Mouse (Mus musculus) intestine, embryonic 14.5 days (tissue): ENCODE measurements at regions not wholly inside any gene's neighbourhood (a gene's known extent, or its start where the extent isn't known, plus 50 kb on each side); places are given as distances from the start of the nearest gene placed in this dataset.

ENCODE experiments used
- ATAC-seq: fragments of 200-750 bp; cut with Nextera tagmentation; replicated peaks from 2 replicates; pipeline ENCODE4 v1.8.0; 2017; ENCODE audit warnings: low read depth, moderate number of reproducible peaks, moderate TSS enrichment, moderate library complexity; ENCODE audit not compliant: low FRiP score, low TSS enrichment
- DNase-seq: peaks from one replicate; pipeline ENCODE4 v3.0.0-alpha.2; 2018; ENCODE audit warnings: low spot score
- H3K27ac ChIP-seq: fragments of 300-500 bp; sonication (generic); 2 replicates; pipeline ENCODE4 v1.5.1; 2014; ENCODE audit warnings: low read depth, mild to moderate bottlenecking, control low read depth
- H3K27me3 ChIP-seq: fragments of 300-500 bp; sonication (generic); replicated peaks from 2 replicates; pipeline ENCODE4 v1.6.1; 2014; ENCODE audit warnings: low read length, control low read depth; ENCODE audit not compliant: control insufficient read depth, insufficient read depth
- H3K36me3 ChIP-seq: fragments of 300-500 bp; sonication (generic); 2 replicates; pipeline ENCODE4 v1.6.1; 2014; ENCODE audit warnings: low read length, control low read depth; ENCODE audit not compliant: control insufficient read depth, insufficient read depth
- H3K4me1 ChIP-seq: fragments of 300-500 bp; sonication (generic); replicated peaks from 2 replicates; pipeline ENCODE4 v1.6.1; 2014; ENCODE audit warnings: low read length, control low read depth, mixed read lengths; ENCODE audit not compliant: control insufficient read depth, insufficient read depth
- H3K4me2 ChIP-seq: fragments of 300-500 bp; sonication (generic); 2 replicates; pipeline ENCODE4 v1.6.1; 2014; ENCODE audit warnings: low read length
- H3K4me3 ChIP-seq: fragments of 300-500 bp; sonication (generic); 2 replicates; pipeline ENCODE4 v1.5.1; 2014; ENCODE audit warnings: low read depth, low read length, control low read depth, mixed read lengths
- H3K9ac ChIP-seq: fragments of 300-500 bp; sonication (generic); 2 replicates; pipeline ENCODE4 v1.6.1; 2014; ENCODE audit warnings: mild to moderate bottlenecking, low read length
- H3K9me3 ChIP-seq: fragments of 300-500 bp; sonication (generic); 2 replicates; pipeline ENCODE4 v1.6.1; 2016; ENCODE audit warnings: low read length, control low read depth; ENCODE audit not compliant: control insufficient read depth
- WGBS: fragments of 180-500 bp; shearing (Covaris S2); extraction: QIAGEN DNeasy Blood & Tissue Kit; methylation state at CpG from one replicate; pipeline ENCODE4 v1.1.7; 2014; 5-methylcytosine and 5-hydroxymethylcytosine counted together

DNA sequence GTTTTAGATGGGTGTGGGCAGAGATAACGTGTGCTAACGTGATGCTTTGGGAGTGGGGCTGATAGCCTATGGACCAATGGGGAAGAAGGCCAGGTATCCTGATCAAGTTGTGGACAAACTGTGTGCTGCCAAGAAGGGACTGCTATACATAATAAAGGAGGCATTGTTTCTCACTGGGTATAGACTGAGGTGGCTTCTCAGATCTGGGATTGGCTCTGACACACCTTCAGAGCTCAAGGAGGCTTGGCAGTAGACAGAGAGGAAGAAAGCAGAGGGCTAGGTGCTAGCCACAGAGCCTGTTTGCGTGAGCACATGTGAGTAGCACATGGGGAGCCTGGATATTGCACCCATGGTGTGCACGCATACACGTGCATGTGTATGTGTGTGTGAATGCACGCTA, 205.1 kb upstream of the Sash1 start:
- 89% methylated on average over 6 of the region's 6 CpGs for WGBS
- no peaks in the 10 kb centered on the region for H3K27me3 ChIP-seq
- ATAC-seq, result no peak

DNA sequence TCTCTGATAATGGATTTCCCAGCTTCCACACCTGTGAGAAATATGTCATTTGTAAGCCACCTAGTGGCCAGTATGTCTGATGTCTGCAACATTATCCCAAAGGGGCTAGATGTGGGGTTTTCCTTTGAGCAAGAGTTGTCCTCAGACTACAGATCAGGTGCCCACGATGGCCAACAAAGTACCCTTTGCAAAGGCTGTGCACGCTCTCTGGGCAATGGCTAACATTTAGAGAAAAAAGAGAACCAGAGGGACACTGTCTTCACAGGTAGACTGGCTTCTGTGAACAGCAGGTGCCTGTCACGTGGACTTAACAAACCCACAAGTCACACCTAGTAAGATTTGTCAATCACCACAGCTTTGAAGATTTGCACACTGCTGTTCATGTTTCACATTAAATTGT, 202.0 kb upstream of the Sash1 start:
- Histone ChIP-seq H3K36me3 (no peaks in the 10 kb centered on the region), H3K27me3 (no peaks in the 10 kb centered on the region), H3K4me2 (no peak overlapping the region), H3K9ac (no peak overlapping the region), H3K4me1 (peaks cover 5% of the 10 kb centered on the region), H3K27ac (no peak overlapping the region), H3K4me3 (no peak overlapping the region), H3K9me3 (no peaks in the 10 kb centered on the region)
- no peak for DNase-seq
- ATAC-seq, result no peak
- 93% methylated on average over 3 of the region's 3 CpGs for WGBS

More for the DNA sequence above, 205.1 kb upstream of the Sash1 start:
- no peak overlapping the region for H3K27ac ChIP-seq
- DNase-seq, result no peak
- H3K36me3 ChIP-seq, result no peaks in the 10 kb centered on the region
- peaks cover 5% of the 10 kb centered on the region for H3K4me1 ChIP-seq
- no peak overlapping the region for H3K4me3 ChIP-seq
- H3K9me3 ChIP-seq, result no peaks in the 10 kb centered on the region
- H3K4me2 ChIP-seq, result no peak overlapping the region
- H3K9ac ChIP-seq, result no peak overlapping the region

DNA sequence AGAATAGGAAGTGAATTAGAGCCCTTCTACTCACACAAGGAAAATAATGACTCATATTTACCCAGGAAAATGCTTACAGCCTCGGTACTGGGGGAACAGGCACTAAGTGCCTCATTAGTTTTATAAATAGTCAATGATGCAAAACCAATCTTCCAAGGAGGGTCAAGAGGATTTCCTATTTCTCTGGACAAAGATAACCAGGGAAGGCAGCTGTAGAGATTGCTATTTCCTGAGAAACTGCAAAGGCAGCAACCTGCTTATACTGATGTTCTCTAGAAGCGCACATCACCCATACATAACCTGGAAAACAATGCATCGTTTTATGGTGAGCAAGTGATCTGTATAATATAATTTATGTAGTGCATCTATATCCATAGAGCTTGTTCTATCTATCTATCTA, 201.3 kb upstream of the Sash1 start:
- no peaks in the 10 kb centered on the region for H3K9me3 ChIP-seq

DNA sequence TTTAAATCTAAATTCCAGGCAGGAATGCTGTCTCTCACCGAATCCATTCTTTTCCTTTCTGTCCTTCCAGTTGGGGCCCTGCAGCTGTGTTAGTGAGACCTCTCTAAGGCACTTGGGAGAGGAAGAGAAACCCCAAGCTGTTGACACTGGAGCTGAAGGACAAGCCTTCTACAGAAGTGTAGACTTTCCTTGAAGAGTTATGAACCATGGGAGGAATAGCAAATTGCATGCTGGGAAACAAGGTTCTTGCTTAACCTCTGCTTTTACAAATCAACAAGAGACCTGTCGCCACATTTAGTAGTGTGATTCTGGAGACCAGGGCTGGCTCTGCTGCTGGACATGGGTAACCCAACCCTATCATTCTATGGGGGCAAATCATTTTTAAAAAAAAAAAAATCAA, 200.8 kb upstream of the Sash1 start:
- no peak overlapping the region for H3K9ac ChIP-seq
- H3K36me3 ChIP-seq, result no peaks in the 10 kb centered on the region
- ATAC-seq (no peak), DNase-seq (no peak)
- H3K4me1 ChIP-seq, result no peaks in the 10 kb centered on the region
- H3K27me3 ChIP-seq, result no peaks in the 10 kb centered on the region
- no peak overlapping the region for H3K27ac ChIP-seq
- 85% methylated on average over 2 of the region's 2 CpGs for WGBS
- no peaks in the 10 kb centered on the region for H3K9me3 ChIP-seq
- H3K4me2 ChIP-seq, result no peak overlapping the region
- H3K4me3 ChIP-seq, result no peak overlapping the region

More for the DNA sequence above, 201.3 kb upstream of the Sash1 start:
- no peaks in the 10 kb centered on the region for H3K27me3 ChIP-seq
- H3K9ac ChIP-seq, result no peak overlapping the region
- ATAC-seq (no peak), DNase-seq (no peak)
- WGBS, result 70% methylated on average over 3 of the region's 3 CpGs
- no peak overlapping the region for H3K4me2 ChIP-seq
- H3K4me1 ChIP-seq, result peaks cover under 1% of the 10 kb centered on the region
- no peak overlapping the region for H3K27ac ChIP-seq
- H3K4me3 ChIP-seq, result no peak overlapping the region
- H3K36me3 ChIP-seq, result no peaks in the 10 kb centered on the region

DNA sequence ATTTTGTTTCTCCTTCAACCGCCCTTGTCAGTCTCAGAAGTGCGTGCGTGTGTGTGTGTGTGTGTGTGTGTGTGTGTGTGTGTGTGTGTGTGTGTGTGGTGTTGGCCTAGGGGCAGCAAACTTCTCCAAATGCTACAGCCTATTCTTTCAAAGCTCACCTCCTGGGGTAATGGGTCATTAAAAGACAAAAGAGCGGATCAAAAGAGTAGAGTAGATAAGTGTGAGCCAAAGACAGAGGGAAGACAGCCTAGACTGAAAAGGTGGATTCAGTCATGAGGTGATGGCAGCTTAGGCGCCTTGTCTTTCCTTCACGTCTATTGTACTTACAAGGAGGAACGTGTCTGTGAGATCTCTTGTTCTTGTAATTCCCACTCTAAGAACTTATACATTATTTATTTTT, 199.6 kb upstream of the Sash1 start:
- no peak overlapping the region for H3K9ac ChIP-seq
- WGBS, result 89% methylated on average over 7 of the region's 7 CpGs
- no peaks in the 10 kb centered on the region for H3K36me3 ChIP-seq
- no peak overlapping the region for H3K27ac ChIP-seq
- no peaks in the 10 kb centered on the region for H3K4me1 ChIP-seq
- no peaks in the 10 kb centered on the region for H3K9me3 ChIP-seq
- H3K27me3 ChIP-seq, result no peaks in the 10 kb centered on the region
- H3K4me3 ChIP-seq, result no peak overlapping the region
- no peak overlapping the region for H3K4me2 ChIP-seq
- no peak for ATAC-seq
- no peak for DNase-seq

DNA sequence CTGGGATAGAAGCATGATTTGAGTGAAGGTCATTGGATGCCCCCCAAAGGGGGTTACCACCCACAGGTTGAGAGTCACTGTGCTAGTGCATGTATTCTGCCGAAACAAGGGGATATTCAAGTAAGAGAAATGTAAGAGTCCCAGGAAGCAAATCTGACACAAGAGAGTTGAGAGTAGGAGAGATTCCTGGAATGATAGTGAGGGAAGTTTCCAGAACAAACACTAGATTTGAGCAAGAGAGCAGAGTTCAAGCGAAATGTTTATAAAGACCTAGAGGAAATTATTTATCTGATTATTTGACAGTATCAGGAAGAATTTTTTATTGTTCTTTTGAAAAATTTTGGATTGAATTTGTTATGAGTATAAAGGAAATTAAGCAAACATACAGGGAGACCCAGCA, 189.0 kb upstream of the Sash1 start:
- no peaks in the 10 kb centered on the region for H3K9me3 ChIP-seq
- no peaks in the 10 kb centered on the region for H3K4me1 ChIP-seq
- no peak overlapping the region for H3K4me3 ChIP-seq
- WGBS, result 88% methylated on average over 2 of the region's 2 CpGs
- H3K9ac ChIP-seq, result no peak overlapping the region
- DNase-seq (no peak), ATAC-seq (no peak)
- H3K4me2 ChIP-seq, result no peak overlapping the region
- no peaks in the 10 kb centered on the region for H3K36me3 ChIP-seq
- no peak overlapping the region for H3K27ac ChIP-seq
- H3K27me3 ChIP-seq, result no peaks in the 10 kb centered on the region

DNA sequence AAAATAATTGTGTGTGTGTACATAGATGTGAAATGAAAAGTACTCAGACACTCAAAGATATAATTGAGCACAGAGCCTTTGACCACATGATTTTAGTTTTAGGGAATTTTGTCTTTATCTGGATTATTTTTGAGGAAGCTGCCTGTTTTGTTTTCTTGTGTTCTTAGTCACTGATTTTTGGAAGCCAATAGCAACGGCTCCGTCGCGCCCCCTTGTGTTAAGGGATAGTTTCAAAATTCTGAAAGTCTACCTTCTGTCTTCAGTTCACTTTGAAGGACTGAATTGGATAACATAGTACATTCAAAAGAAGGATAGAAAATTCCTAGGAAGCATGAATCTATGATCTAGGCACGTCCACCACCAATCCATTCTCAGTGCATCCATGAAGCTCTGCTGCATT, 185.8 kb upstream of the Sash1 start:
- no peak overlapping the region for H3K4me2 ChIP-seq
- no peaks in the 10 kb centered on the region for H3K27me3 ChIP-seq
- H3K36me3 ChIP-seq, result no peaks in the 10 kb centered on the region
- DNase-seq (no peak), ATAC-seq (no peak)
- 21% methylated on average over 5 of the region's 5 CpGs for WGBS
- H3K27ac ChIP-seq, result no peak overlapping the region
- H3K9me3 ChIP-seq, result no peaks in the 10 kb centered on the region
- no peak overlapping the region for H3K9ac ChIP-seq
- no peaks in the 10 kb centered on the region for H3K4me1 ChIP-seq
- H3K4me3 ChIP-seq, result no peak overlapping the region

DNA sequence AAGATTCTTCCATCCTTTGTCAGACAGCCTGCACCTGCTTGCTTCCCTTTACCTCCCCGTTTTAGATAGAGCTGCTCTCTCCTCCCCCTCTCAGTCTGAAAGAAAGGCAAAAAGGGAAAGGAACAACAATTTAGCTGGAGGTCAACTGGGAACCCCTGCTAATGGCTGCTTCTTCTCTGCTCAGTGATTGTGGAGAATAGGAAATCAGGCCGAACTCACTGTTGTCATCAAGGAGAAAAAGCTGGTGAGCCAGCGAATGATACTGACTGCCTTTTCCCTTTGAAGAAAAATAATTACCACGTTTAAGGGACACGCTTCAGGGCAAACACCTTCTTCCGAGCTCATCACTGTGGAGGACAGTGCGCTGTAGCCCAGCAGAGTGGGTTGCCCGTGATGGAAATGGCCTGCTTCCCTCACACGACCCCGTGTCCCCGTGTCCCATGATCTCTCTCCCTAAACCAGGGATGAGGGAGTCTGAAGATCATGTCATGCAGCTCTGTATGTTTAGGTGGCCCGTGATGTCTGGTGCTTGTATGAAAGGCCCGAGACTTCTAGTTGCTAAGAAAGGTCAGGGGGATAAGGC, 183.8 kb upstream of the Sash1 start:
- ATAC-seq (no peak), DNase-seq (no peak)
- WGBS, result 81% methylated on average over 13 of the region's 13 CpGs
- no peak overlapping the region for H3K4me2 ChIP-seq
- no peaks in the 10 kb centered on the region for H3K9me3 ChIP-seq
- no peaks in the 10 kb centered on the region for H3K4me1 ChIP-seq
- no peak overlapping the region for H3K27ac ChIP-seq
- H3K4me3 ChIP-seq, result no peak overlapping the region
- H3K9ac ChIP-seq, result no peak overlapping the region
- no peaks in the 10 kb centered on the region for H3K36me3 ChIP-seq
- no peaks in the 10 kb centered on the region for H3K27me3 ChIP-seq

DNA sequence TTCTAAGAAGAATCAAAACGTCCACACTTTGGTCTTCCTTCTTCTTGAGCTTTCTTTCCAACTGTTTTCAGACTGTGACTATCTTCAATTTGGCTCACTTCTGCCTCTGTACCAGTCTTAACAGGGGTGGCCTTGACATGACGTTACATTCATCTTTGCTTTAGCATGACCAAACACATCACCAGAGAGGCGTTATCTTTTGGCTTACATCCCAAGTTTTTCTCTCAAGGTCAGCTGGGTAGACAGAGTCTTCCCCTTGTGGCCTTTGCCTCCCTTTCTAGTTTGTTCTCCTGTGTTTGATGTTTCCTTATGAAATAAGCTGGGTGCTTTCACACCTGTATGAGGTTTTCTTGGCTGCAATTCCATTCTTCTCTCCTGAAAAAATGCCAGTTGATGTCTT, 180.7 kb upstream of the Sash1 start:
- Histone ChIP-seq H3K9me3 (no peaks in the 10 kb centered on the region), H3K4me3 (no peak overlapping the region), H3K27me3 (no peaks in the 10 kb centered on the region), H3K36me3 (no peaks in the 10 kb centered on the region), H3K9ac (no peak overlapping the region), H3K4me1 (no peaks in the 10 kb centered on the region), H3K4me2 (no peak overlapping the region), H3K27ac (no peak overlapping the region)
- 77% methylated on average over 3 of the region's 3 CpGs for WGBS
- ATAC-seq, result no peak
- no peak for DNase-seq
